In genomic region chr2:174299771-174300160, GRCm38 (mm10) we compare ENCODE assay signal across 11 mouse cellular contexts. TPM values are rescaled to one million over a fixed set of nuclear protein-coding genes. Genes with fewer than 3 reads are reported as not detected.
DNase-seq lines count a peak whose midpoint lies in the region; ATAC-seq and TF ChIP-seq lines count a peak whose summit lies in the region.
"Had no signal": no experiment of that assay in that cellular context is flagged by ENCODE, and none has a peak within 500 bp of the region (broad histone marks: within the 10 kb centered on the region; RNA-seq: fewer than 3 reads in every experiment).

No protein-coding gene starts in this region.

- H3K9ac ChIP-seq in heart, postnatal 0 days (replicated peaks; ENCODE audit: low read depth, low read length) = no peak overlapping the region
- peak overlapping the region; percentile 51 for H3K9ac ChIP-seq in embryonic facial prominence, embryonic 13.5 days
- no peak overlapping the region for H3K9ac ChIP-seq in intestine, embryonic 14.5 days (ENCODE audit: low read length)
- no peak overlapping the region for H3K9ac ChIP-seq in midbrain, embryonic 16.5 days (ENCODE audit: low read depth, low read length)

- no peak overlapping the region for H3K27ac ChIP-seq in heart, postnatal 0 days (ENCODE audit: low read depth)
- no peak overlapping the region for H3K27ac ChIP-seq in embryonic facial prominence, embryonic 13.5 days
- no peak overlapping the region for H3K27ac ChIP-seq in intestine, embryonic 14.5 days (ENCODE audit: low read depth)
- H3K27ac ChIP-seq in midbrain, embryonic 16.5 days (ENCODE audit: low read length) = no peak overlapping the region

- intact Hi-C loops in heart, postnatal 36 days (cut with DNase I) = loop anchor here (5.0 kb wide), 1 partner anchor 712 kb away; no protein-coding TSS in a partner anchor

- no peak for DNase-seq in heart, postnatal 0 days (ENCODE audit: low spot score)
- no peak for DNase-seq in heart, postnatal 36 days
- DNase-seq in intestine, embryonic 14.5 days (ENCODE audit: low spot score) = no peak
- no peak for DNase-seq in cerebellum, adult 18-20 months
- no peak for DNase-seq in cerebellum, postnatal 4 days (ENCODE audit: low spot score in 2 of 2)
- DNase-seq: gastrocnemius, postnatal 25 days; lung, postnatal 4 days; right cerebral cortex, postnatal 14 days had no signal

- peaks cover 33% of the 10 kb centered on the region for H3K27me3 ChIP-seq in heart, postnatal 0 days (ENCODE audit: control insufficient read depth, insufficient read depth, low read length)
- H3K27me3 ChIP-seq in embryonic facial prominence, embryonic 13.5 days = peaks cover 49% of the 10 kb centered on the region
- H3K27me3 ChIP-seq in intestine, embryonic 14.5 days (replicated peaks; ENCODE audit: control insufficient read depth, insufficient read depth, low read length) = peaks cover 27% of the 10 kb centered on the region
- H3K27me3 ChIP-seq in midbrain, embryonic 16.5 days (ENCODE audit: control insufficient read depth, insufficient read depth, low read depth, low read length) = peaks cover 13% of the 10 kb centered on the region

- 51% methylated on average over 34 of the region's 34 CpGs for WGBS in heart, postnatal 0 days
- WGBS in embryonic facial prominence, embryonic 13.5 days = 58% methylated on average over 34 of the region's 34 CpGs
- WGBS in intestine, embryonic 14.5 days = 62% methylated on average over 34 of the region's 34 CpGs
- WGBS in midbrain, embryonic 16.5 days = 57% methylated on average over 34 of the region's 34 CpGs

- H3K36me3 ChIP-seq in heart, postnatal 0 days (replicated peaks; ENCODE audit: control insufficient read depth, insufficient read depth, low read length) = no peaks in the 10 kb centered on the region
- H3K36me3 ChIP-seq in embryonic facial prominence, embryonic 13.5 days = peaks cover 8% of the 10 kb centered on the region
- H3K36me3 ChIP-seq in intestine, embryonic 14.5 days (ENCODE audit: control insufficient read depth, insufficient read depth, low read length) = no peaks in the 10 kb centered on the region
- H3K36me3 ChIP-seq in midbrain, embryonic 16.5 days (ENCODE audit: control insufficient read depth, insufficient read depth, low read length) = no peaks in the 10 kb centered on the region

- TF ChIP-seq CTCF in heart, postnatal 0 days (IDR thresholded peaks at IDR 0.05; ENCODE audit: low read depth) = no peak

- H3K9me3 ChIP-seq in heart, postnatal 0 days (replicated peaks; ENCODE audit: control insufficient read depth, low read length) = peaks cover 42% of the 10 kb centered on the region
- H3K9me3 ChIP-seq in embryonic facial prominence, embryonic 13.5 days = peaks cover 59% of the 10 kb centered on the region
- peaks cover 61% of the 10 kb centered on the region for H3K9me3 ChIP-seq in intestine, embryonic 14.5 days (ENCODE audit: control insufficient read depth, low read length)
- H3K9me3 ChIP-seq in midbrain, embryonic 16.5 days (replicated peaks; ENCODE audit: control insufficient read depth, low read length, poor library complexity, severe bottlenecking) = peaks cover 34% of the 10 kb centered on the region

- ATAC-seq in heart, postnatal 0 days (ENCODE audit: insufficient read depth, low read depth) = no peak
- ATAC-seq in embryonic facial prominence, embryonic 13.5 days (ENCODE audit: insufficient number of reproducible peaks, insufficient read depth, low FRiP score, low TSS enrichment, low read depth) = no peak
- no peak for ATAC-seq in intestine, embryonic 14.5 days (replicated peaks; ENCODE audit: low FRiP score, low TSS enrichment, low read depth)
- no peak for ATAC-seq in midbrain, embryonic 16.5 days
- no peak for ATAC-seq in granulocyte monocyte progenitor cell, adult 5-6 weeks (replicated peaks; ENCODE audit: poor library complexity, severe bottlenecking)

- peak overlapping the region; percentile 46 for H3K4me3 ChIP-seq in heart, postnatal 0 days (ENCODE audit: low read depth, low read length)
- H3K4me3 ChIP-seq in embryonic facial prominence, embryonic 13.5 days = peak overlapping the region; percentile 39
- H3K4me3 ChIP-seq in intestine, embryonic 14.5 days (ENCODE audit: low read depth, low read length) = peak overlapping the region; percentile 35
- peak overlapping the region; percentile 24 for H3K4me3 ChIP-seq in midbrain, embryonic 16.5 days (ENCODE audit: low read depth, low read length)

- H3K4me1 ChIP-seq in heart, postnatal 0 days (ENCODE audit: control insufficient read depth, insufficient read depth) = no peaks in the 10 kb centered on the region
- H3K4me1 ChIP-seq in embryonic facial prominence, embryonic 13.5 days = peaks cover 17% of the 10 kb centered on the region
- no peaks in the 10 kb centered on the region for H3K4me1 ChIP-seq in intestine, embryonic 14.5 days (replicated peaks; ENCODE audit: control insufficient read depth, insufficient read depth, low read length)
- H3K4me1 ChIP-seq in midbrain, embryonic 16.5 days (ENCODE audit: control insufficient read depth, insufficient read depth, low read length) = peaks cover 15% of the 10 kb centered on the region

- H3K4me2 ChIP-seq in heart, postnatal 0 days (ENCODE audit: low read depth, low read length) = peak overlapping the region; percentile 57
- peak overlapping the region; percentile 62 for H3K4me2 ChIP-seq in embryonic facial prominence, embryonic 13.5 days
- peak overlapping the region; percentile 50 for H3K4me2 ChIP-seq in intestine, embryonic 14.5 days (ENCODE audit: low read length)
- peak overlapping the region; percentile 53 for H3K4me2 ChIP-seq in midbrain, embryonic 16.5 days (ENCODE audit: low read length)

- no peak for TF ChIP-seq EP300 in heart, postnatal 0 days (IDR thresholded peaks at IDR 0.05; ENCODE audit: low read depth)

RNA-seq across cellular contexts. Expression of gene Gnas, which starts 15.6 kb away (rescaled TPM):
- total RNA-seq in heart, postnatal 0 days (2014; rRNA removed; ENCODE audit: low replicate concordance) = 1,131 and 1,208 TPM in 2 replicates
- 1,263 and 1,283 TPM in 2 replicates for polyA plus RNA-seq in heart, postnatal 0 days (2015; fragmentation: Nextera tagmentation; extraction: Ambion mirVana)
- 1,000 to 10,000 TPM; 1,171 to 1,227 TPM for total RNA-seq in heart, postnatal 36 days (2021)
- polyA plus RNA-seq in embryonic facial prominence, embryonic 13.5 days (2015; fragmentation: Nextera tagmentation; extraction: Ambion mirVana) = 1,664 and 1,723 TPM in 2 replicates
- 1,658 and 1,793 TPM in 2 replicates for polyA plus RNA-seq in intestine, embryonic 14.5 days (2014; fragmentation: Nextera tagmentation; extraction: Ambion mirVana)
- 1,445 and 1,454 TPM in 2 replicates for polyA plus RNA-seq in midbrain, embryonic 16.5 days (2015; fragmentation: Nextera tagmentation; extraction: Ambion mirVana)
- total RNA-seq in granulocyte monocyte progenitor cell, adult 5-6 weeks (2014; fragmentation: Nextera tagmentation) = 447 and 478 TPM in 2 replicates
- total RNA-seq in granulocyte monocyte progenitor cell, adult 5-6 weeks (2017) = 212 and 260 TPM in 2 replicates

RNA-seq across cellular contexts. Expression of gene Gm20721, which starts 46.7 kb away (rescaled TPM):
- total RNA-seq in heart, postnatal 0 days (2014; rRNA removed; ENCODE audit: low replicate concordance) = not detected in 2 replicates
- 11.3 and 15.8 TPM in 2 replicates for polyA plus RNA-seq in heart, postnatal 0 days (2015; fragmentation: Nextera tagmentation; extraction: Ambion mirVana)
- 1 to 10 TPM; 2.4 TPM for total RNA-seq in heart, postnatal 36 days (2021)
- 17.1 and 20.3 TPM in 2 replicates for polyA plus RNA-seq in embryonic facial prominence, embryonic 13.5 days (2015; fragmentation: Nextera tagmentation; extraction: Ambion mirVana)
- polyA plus RNA-seq in intestine, embryonic 14.5 days (2014; fragmentation: Nextera tagmentation; extraction: Ambion mirVana) = 8.2 and 12.6 TPM in 2 replicates
- 11.1 and 15.0 TPM in 2 replicates for polyA plus RNA-seq in midbrain, embryonic 16.5 days (2015; fragmentation: Nextera tagmentation; extraction: Ambion mirVana)
- not detected in 2 replicates for total RNA-seq in granulocyte monocyte progenitor cell, adult 5-6 weeks (2014; fragmentation: Nextera tagmentation)
- 1.4 and 4.7 TPM in 2 replicates for total RNA-seq in granulocyte monocyte progenitor cell, adult 5-6 weeks (2017)
